Mouse (Mus musculus) CH12.LX (cell line): ENCODE data around the gene Mdfic. TPM values are rescaled to one million over a fixed set of nuclear protein-coding genes. Genes with fewer than 3 reads are reported as not detected.
"Not testable (repeated sequence)": the region's sequence is repeated elsewhere in the genome, so short reads cannot be mapped to it uniquely, and the experiment has no call there.

Source experiments
- DNase-seq: peaks from one replicate; pipeline ENCODE4 v3.0.0-alpha.2; 2013; ENCODE audit errors: extremely low read depth
- H3K27ac ChIP-seq: 2 replicates; pipeline ENCODE4 v1.5.1; 2012; ENCODE audit warnings: low read depth, mild to moderate bottlenecking, control low read depth, moderate library complexity; ENCODE audit not compliant: insufficient read depth
- H3K27me3 ChIP-seq: replicated peaks from 2 replicates; pipeline ENCODE3; 2012; ENCODE audit warnings: inconsistent platforms
- H3K36me3 ChIP-seq, 2 experiments: replicated peaks in 1 of 2; 2 replicates each; pipeline versions ENCODE3 to v1.6.1; 2012; ENCODE audit warnings: inconsistent platforms in 1 of 2, low read length in 1 of 2, mild to moderate bottlenecking in 1 of 2, mixed read lengths in 1 of 2, moderate library complexity in 1 of 2; ENCODE audit not compliant: control insufficient read depth in 1 of 2, insufficient read depth in 1 of 2
- H3K4me1 ChIP-seq, 2 experiments: 2 replicates each; pipeline ENCODE4 v1.6.1; 2012; ENCODE audit warnings: inconsistent platforms in 1 of 2, moderate library complexity in 1 of 2; ENCODE audit not compliant: insufficient read depth in 2 of 2, control insufficient read depth in 1 of 2
- H3K4me2 ChIP-seq: 2 replicates; pipeline ENCODE4 v1.6.1; 2012; ENCODE audit warnings: low read depth, mild to moderate bottlenecking, control low read depth; ENCODE audit not compliant: poor library complexity, insufficient read depth, severe bottlenecking
- H3K4me3 ChIP-seq, 3 experiments: fragments of 150-350 bp in 1 of 3; sonication (generic) in 1 of 3; replicated peaks in 1 of 3; 2 replicates each; pipeline versions ENCODE3 to v1.5.1; 2011 to 2012; ENCODE audit warnings: low read depth in 2 of 3, low read length in 2 of 3, mild to moderate bottlenecking in 2 of 3, moderate library complexity in 2 of 3, control low read depth in 1 of 3, improper control_type of control experiment in 1 of 3, inconsistent platforms in 1 of 3, mixed read lengths in 1 of 3; ENCODE audit not compliant: poor library complexity in 1 of 3
- H3K79me2 ChIP-seq: replicated peaks from 2 replicates; pipeline ENCODE4 v1.6.1; 2012; ENCODE audit warnings: mild to moderate bottlenecking, moderate library complexity; ENCODE audit not compliant: control insufficient read depth, poor library complexity, insufficient read depth, severe bottlenecking; ENCODE audit errors: extremely low read depth
- H3K9ac ChIP-seq: 2 replicates; pipeline ENCODE4 v1.6.1; 2012; ENCODE audit warnings: low read depth, mild to moderate bottlenecking, control low read depth, moderate library complexity; ENCODE audit not compliant: insufficient read depth
- H3K9me3 ChIP-seq: replicated peaks from 2 replicates; pipeline ENCODE3; 2012; ENCODE audit warnings: low read length, inconsistent platforms, mixed read lengths
- BHLHE40 ChIP-seq: IDR thresholded peaks from 2 replicates; pipeline ENCODE4 v1.6.1; 2011; ENCODE audit warnings: mild to moderate bottlenecking, low read depth, low read length, improper control_type of control experiment
- CHD2 ChIP-seq: IDR thresholded peaks from 2 replicates; pipeline ENCODE4 v1.6.1; 2011; ENCODE audit warnings: low read length, improper control_type of control experiment
- ELF1 ChIP-seq: IDR thresholded peaks from 2 replicates; pipeline ENCODE4 v1.6.1; 2014; ENCODE audit warnings: low read depth, mild to moderate bottlenecking, inconsistent platforms, low read length, improper control_type of control experiment
- ETS1 ChIP-seq: conservative IDR thresholded peaks from 2 replicates; pipeline ENCODE4 v1.6.1; 2012; ENCODE audit warnings: low read depth, mild to moderate bottlenecking, inconsistent platforms, low read length, improper control_type of control experiment, moderate library complexity
- IRF4 ChIP-seq: IDR thresholded peaks from 2 replicates; pipeline ENCODE4 v1.6.1; 2014; ENCODE audit warnings: low read depth, mild to moderate bottlenecking, inconsistent platforms, low read length, improper control_type of control experiment
- MAFK ChIP-seq: IDR thresholded peaks from 2 replicates; pipeline ENCODE4 v1.6.1; 2011; ENCODE audit warnings: low read length, improper control_type of control experiment; ENCODE audit not compliant: insufficient replicate concordance
- MAX ChIP-seq: IDR thresholded peaks from 2 replicates; pipeline ENCODE4 v1.6.1; 2011; ENCODE audit warnings: low read length, improper control_type of control experiment
- NELFE ChIP-seq: IDR thresholded peaks from 2 replicates; pipeline ENCODE4 v1.6.1; 2011; ENCODE audit warnings: low read depth, low read length, improper control_type of control experiment
- TBP ChIP-seq: conservative IDR thresholded peaks from 2 replicates; pipeline ENCODE4 v1.6.1; 2011; ENCODE audit warnings: low read depth, low read length, improper control_type of control experiment
- USF1 ChIP-seq: IDR thresholded peaks from 2 replicates; pipeline ENCODE4 v1.6.1; 2014; ENCODE audit warnings: low read depth, mild to moderate bottlenecking, inconsistent platforms, low read length, improper control_type of control experiment
- ZC3H11A ChIP-seq: IDR thresholded peaks from 2 replicates; pipeline ENCODE4 v1.6.1; 2012; ENCODE audit warnings: low read depth, mild to moderate bottlenecking, inconsistent platforms, low read length, improper control_type of control experiment
- dilution Hi-C: fragments of 300-500 bp; cut with MboI; formaldehyde crosslinking; loops from 2 replicates; pipeline ENCODE4 v1.14.3; 2020; ENCODE audit warnings: low sequenced_read_pairs; ENCODE audit not compliant: extremely low pct_unique_long_range_greater_than_20kb, extremely low pct_ligation_motif_present
- in situ Hi-C: fragments of 300-500 bp; cut with MboI; formaldehyde crosslinking; loops from 3 replicates; pipeline ENCODE4 v1.14.3; 2019; ENCODE audit warnings: low sequenced_read_pairs, low pct_ligation_motif_present, low pct_unique_long_range_greater_than_20kb, mixed read lengths
- polyA plus RNA-seq: library from polyadenylated mRNA; unstranded; fragments of >175 nt; gene quantifications from 2 replicates; pipeline ENCODE4 v1.2.1, GENCODE M21; 2012; ENCODE audit warnings: low read depth; ENCODE audit not compliant: insufficient read length
- total RNA-seq, 2 experiments: library from RNA; depleted of rRNA; stranded (reverse); fragments of 300-350 nt in 1 of 2; fragments of >200 nt in 1 of 2; gene quantifications; 2 replicates each; pipeline ENCODE4 v1.2.3; 2012 to 2014

Mdfic gene
- total and polyA plus RNA-seq, 3 experiments: 8.3 to 14.7 (median 14.1) TPM

GRCm38 (mm10) chr6:15712860-15713385, 7.5 kb upstream of the Mdfic start:
- in situ Hi-C loops: no loop called here
- no peak for DNase-seq

GRCm38 (mm10) chr6:15714036-15714435, 6.4 kb upstream of the Mdfic start:
- in situ Hi-C loops, H3K79me2 ChIP-seq, H3K9me3 ChIP-seq, H3K36me3 ChIP-seq, DNase-seq, H3K27ac ChIP-seq, H3K9ac ChIP-seq, H3K27me3 ChIP-seq, H3K4me2 ChIP-seq, H3K4me3 ChIP-seq, dilution Hi-C loops: not testable (repeated sequence)
- peaks cover 0 to 11% of the 10 kb centered on the region in 2 experiments; a peak in 2 of 4 replicates for H3K4me1 ChIP-seq

More at GRCm38 (mm10) chr6:15712860-15713385, 7.5 kb upstream of the Mdfic start:
- no peaks in the 10 kb centered on the region for H3K36me3 ChIP-seq
- no peaks in the 10 kb centered on the region for H3K27me3 ChIP-seq
- H3K79me2 ChIP-seq: no peaks in the 10 kb centered on the region
- no peak overlapping the region for H3K4me2 ChIP-seq
- H3K9me3 ChIP-seq: no peaks in the 10 kb centered on the region
- no peak overlapping the region for H3K27ac ChIP-seq
- no peak overlapping the region for H3K9ac ChIP-seq
- dilution Hi-C loops: no loop called here
- no peak overlapping the region for H3K4me3 ChIP-seq
- TF ChIP-seq IRF4 (no peak), MAFK (no peak), MAX (no peak), USF1 (no peak), ETS1 (no peak), ELF1 (no peak), BHLHE40 (no peak), ZC3H11A (no peak), NELFE (no peak)
- H3K4me1 ChIP-seq: peaks cover 0 to 11% of the 10 kb centered on the region in 2 experiments; a peak in 2 of 4 replicates

- in situ Hi-C loops: no loop called here
- H3K36me3 ChIP-seq: no peaks in the 10 kb centered on the region
Measured at GRCm38 (mm10) chr6:15714996-15715844, 5.2 kb upstream of the Mdfic start.

More at GRCm38 (mm10) chr6:15714996-15715844, 5.2 kb upstream of the Mdfic start:
- no peaks in the 10 kb centered on the region for H3K79me2 ChIP-seq
- no peak overlapping the region for H3K4me3 ChIP-seq
- peak overlapping the region; percentile 86 for H3K9ac ChIP-seq
- TF ChIP-seq IRF4 (peak; percentile 18; the same call in 1 of the 2 replicates), TBP (no peak), CHD2 (peak; percentile 69)
- H3K9me3 ChIP-seq: no peaks in the 10 kb centered on the region
- DNase-seq: no peak
- H3K4me2 ChIP-seq: peak overlapping the region; percentile 55; the same call in 1 of the 2 replicates
- peaks cover 0 to 13% of the 10 kb centered on the region in 2 experiments; a peak in 2 of 4 replicates for H3K4me1 ChIP-seq
- H3K27ac ChIP-seq: no peak overlapping the region
- dilution Hi-C loops: no loop called here
- H3K27me3 ChIP-seq: no peaks in the 10 kb centered on the region
